Mouse (Mus musculus): ENCODE measurements around the gene Rgs4.

GRCm38 (mm10) chr1:169752395-169752794 lies 5.0 kb upstream of the Rgs4 start:
- TF ChIP-seq ZNF384 (IDR thresholded peaks at IDR 0.05; ENCODE audit: low read depth, low read length) = no peak
- TF ChIP-seq CHD2 (IDR thresholded peaks at IDR 0.05; ENCODE audit: low read depth, low read length) = no peak
- no peak for TF ChIP-seq HCFC1 (IDR thresholded peaks at IDR 0.05; ENCODE audit: borderline replicate concordance, insufficient read depth, low read length)
- no peak for TF ChIP-seq ZC3H11A (IDR thresholded peaks at IDR 0.05; ENCODE audit: borderline replicate concordance, low read depth, low read length)
- TF ChIP-seq MAFK (IDR thresholded peaks at IDR 0.05; ENCODE audit: insufficient read depth, low read depth, low read length) = no peak

All from ES-E14 (cell line).